In genomic region chr10:23203885-23204284, GRCm38 (mm10) we compare ENCODE assay signal across 14 mouse cellular contexts.
DNase-seq lines count a peak whose midpoint lies in the region; ATAC-seq lines count a peak whose summit lies in the region.
"Had no signal": no experiment of that assay in that cellular context is flagged by ENCODE, and none has a peak within 500 bp of the region (broad histone marks: within the 10 kb centered on the region; RNA-seq: fewer than 3 reads in every experiment).

No protein-coding gene starts in this region.

- H3K9ac ChIP-seq in midbrain, embryonic 14.5 days (replicated peaks; ENCODE audit: low read length), result no peak overlapping the region
- no peak overlapping the region for H3K9ac ChIP-seq in midbrain, embryonic 15.5 days
- H3K9ac ChIP-seq: embryonic facial prominence, embryonic 13.5 days; intestine, embryonic 15.5 days had no signal

- no peaks in the 10 kb centered on the region for H3K9me3 ChIP-seq in midbrain, embryonic 14.5 days (ENCODE audit: control insufficient read depth, low read length)
- no peaks in the 10 kb centered on the region for H3K9me3 ChIP-seq in midbrain, embryonic 15.5 days
- H3K9me3 ChIP-seq: embryonic facial prominence, embryonic 13.5 days; G1E; intestine, embryonic 15.5 days had no signal

- H3K36me3 ChIP-seq in midbrain, embryonic 14.5 days (ENCODE audit: control insufficient read depth, insufficient read depth, low read length), result no peaks in the 10 kb centered on the region
- H3K36me3 ChIP-seq in midbrain, embryonic 15.5 days (replicated peaks), result no peaks in the 10 kb centered on the region
- H3K36me3 ChIP-seq: embryonic facial prominence, embryonic 13.5 days; G1E; intestine, embryonic 15.5 days had no signal

- ATAC-seq in midbrain, embryonic 14.5 days (ENCODE audit: low FRiP score, low TSS enrichment), result no peak
- ATAC-seq in midbrain, embryonic 15.5 days (replicated peaks), result no peak; the same call in 1 of the 2 replicates
- ATAC-seq: intestine, embryonic 15.5 days had no signal

- peak; percentile 30 to 49 for DNase-seq in frontal cortex, postnatal 36 days (ENCODE audit: low spot score in 2 of 2)
- DNase-seq in frontal cortex, postnatal 25 days (ENCODE audit: low spot score in 2 of 2), result no peak
- DNase-seq in midbrain, embryonic 14.5 days, result peak; percentile 8
- DNase-seq in brain, adult 2 months (ENCODE audit: low read depth, low spot score), result peak; percentile 69
- DNase-seq in left cerebral cortex, postnatal 36 days (ENCODE audit: low spot score in 2 of 2), result peak; percentile 6 to 17
- DNase-seq in embryo, embryonic 10 days (ENCODE audit: low spot score), result no peak
- DNase-seq in MN1 (ENCODE audit: low spot score), result no peak
- DNase-seq: heart, postnatal 10 days; lung, postnatal 4 days; thymus, postnatal 14 days had no signal

- no peaks in the 10 kb centered on the region for H3K4me1 ChIP-seq in midbrain, embryonic 14.5 days (ENCODE audit: control insufficient read depth, insufficient read depth, low read length)
- no peaks in the 10 kb centered on the region for H3K4me1 ChIP-seq in midbrain, embryonic 15.5 days
- H3K4me1 ChIP-seq: intestine, embryonic 15.5 days had no signal

- H3K27me3 ChIP-seq in midbrain, embryonic 14.5 days (ENCODE audit: control insufficient read depth, insufficient read depth, low read length), result no peaks in the 10 kb centered on the region
- H3K27me3 ChIP-seq in midbrain, embryonic 15.5 days (replicated peaks), result no peaks in the 10 kb centered on the region
- H3K27me3 ChIP-seq: embryonic facial prominence, embryonic 13.5 days; intestine, embryonic 15.5 days had no signal

- WGBS in midbrain, embryonic 14.5 days, result 61% methylated on average over 4 of the region's 4 CpGs
- 52% methylated on average over 4 of the region's 4 CpGs for WGBS in midbrain, embryonic 15.5 days

- intact Hi-C loops in left cerebral cortex, postnatal 36 days (cut with DNase I), result no loop called here

- no peak overlapping the region for H3K4me3 ChIP-seq in midbrain, embryonic 14.5 days (replicated peaks; ENCODE audit: low read depth, low read length)
- H3K4me3 ChIP-seq in midbrain, embryonic 15.5 days, result no peak overlapping the region
- H3K4me3 ChIP-seq: embryonic facial prominence, embryonic 13.5 days; intestine, embryonic 15.5 days had no signal

- H3K27ac ChIP-seq in midbrain, embryonic 14.5 days (replicated peaks; ENCODE audit: low read depth, low read length), result no peak overlapping the region
- H3K27ac ChIP-seq in midbrain, embryonic 15.5 days, result no peak overlapping the region
- H3K27ac ChIP-seq: embryonic facial prominence, embryonic 13.5 days; intestine, embryonic 15.5 days had no signal

- H3K4me2 ChIP-seq in midbrain, embryonic 14.5 days (ENCODE audit: low read length), result no peak overlapping the region
- H3K4me2 ChIP-seq in midbrain, embryonic 15.5 days, result no peak overlapping the region
- H3K4me2 ChIP-seq: embryonic facial prominence, embryonic 13.5 days; intestine, embryonic 15.5 days had no signal

Comparison
In these comparisons a context has a peak if more than half of its experiments do, and no peak if none do; other contexts are left out.
1. DNase-seq: peak in frontal cortex, postnatal 36 days (2 of 2), midbrain, embryonic 14.5 days (single experiment), brain, adult 2 months (single experiment) and left cerebral cortex, postnatal 36 days (2 of 2); none in frontal cortex, postnatal 25 days (0 of 2), embryo, embryonic 10 days (single experiment) and MN1 (single experiment).